Mouse (Mus musculus) gonadal fat pad, adult 2 months (tissue): Measurements from ENCODE around the gene Rgs6. TPM values are rescaled to one million over a fixed set of nuclear protein-coding genes. Genes with fewer than 3 reads are reported as not detected.

Experiments
- DNase-seq: peaks from one replicate; pipeline ENCODE4 v3.0.0-alpha.2; 2012; ENCODE audit warnings: low read depth
- polyA plus RNA-seq: library from polyadenylated mRNA; depleted of rRNA; stranded (reverse); fragments of >200 nt; gene quantifications from 2 replicates; pipeline ENCODE4 v1.2.3, GENCODE M21; 2012

Rgs6 gene
- polyA plus RNA-seq, 1 experiment: 1.1 TPM

GRCm38 (mm10) chr12:83131405-83131804 lies 543.3 kb downstream of the Rgs6 start:
- DNase-seq: no peak

DNA sequence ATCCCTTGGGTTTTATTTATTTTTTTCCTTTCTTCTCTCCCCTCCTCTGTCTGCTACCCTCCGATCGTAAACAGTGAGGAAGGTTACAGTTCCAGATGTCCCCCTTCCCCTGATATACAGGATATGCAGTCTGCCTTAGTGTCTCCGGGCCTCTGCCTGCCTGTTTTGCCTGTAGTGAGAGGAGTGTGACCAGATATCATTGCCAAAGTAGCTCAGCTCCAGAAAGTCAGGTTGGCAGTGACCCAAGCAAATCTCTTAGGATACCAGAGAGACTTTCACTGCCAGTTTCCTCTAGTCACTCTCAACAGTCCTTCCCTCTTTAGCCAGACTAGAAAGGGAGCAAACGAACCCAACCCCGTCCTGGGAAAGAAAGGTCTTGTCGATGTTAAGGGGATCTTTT lies 545.7 kb downstream of the Rgs6 start:
- no peak for DNase-seq

DNA sequence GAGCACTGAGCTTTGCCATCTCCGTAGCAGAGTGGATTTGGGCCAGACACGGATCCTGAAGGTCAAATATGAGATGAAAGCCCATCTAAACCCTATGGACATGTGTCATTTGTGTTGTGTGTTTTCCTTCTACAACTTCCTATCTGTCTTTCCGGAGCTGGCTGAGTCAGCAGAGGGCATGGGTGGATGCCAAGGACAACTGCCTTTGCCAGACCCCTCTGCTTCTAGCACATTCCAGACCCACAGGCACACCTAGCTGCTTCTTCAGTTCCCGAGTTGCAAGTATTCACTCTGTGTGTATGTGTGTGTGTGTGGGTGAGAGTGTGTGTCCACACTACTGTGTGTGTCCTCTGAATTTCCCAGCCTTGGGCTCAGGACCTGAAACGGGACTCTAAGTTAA lies 547.9 kb downstream of the Rgs6 start:
- no peak for DNase-seq

- no peak for DNase-seq
Observed at GRCm38 (mm10) chr12:83136460-83136859, 548.4 kb downstream of the Rgs6 start.

- DNase-seq: no peak
Observed at GRCm38 (mm10) chr12:83137001-83137400, 548.9 kb downstream of the Rgs6 start.

- no peak for DNase-seq
Observed at GRCm38 (mm10) chr12:83141164-83141563, 553.1 kb downstream of the Rgs6 start.

GRCm38 (mm10) chr12:83142507-83142906 lies 554.4 kb downstream of the Rgs6 start:
- no peak for DNase-seq

DNA sequence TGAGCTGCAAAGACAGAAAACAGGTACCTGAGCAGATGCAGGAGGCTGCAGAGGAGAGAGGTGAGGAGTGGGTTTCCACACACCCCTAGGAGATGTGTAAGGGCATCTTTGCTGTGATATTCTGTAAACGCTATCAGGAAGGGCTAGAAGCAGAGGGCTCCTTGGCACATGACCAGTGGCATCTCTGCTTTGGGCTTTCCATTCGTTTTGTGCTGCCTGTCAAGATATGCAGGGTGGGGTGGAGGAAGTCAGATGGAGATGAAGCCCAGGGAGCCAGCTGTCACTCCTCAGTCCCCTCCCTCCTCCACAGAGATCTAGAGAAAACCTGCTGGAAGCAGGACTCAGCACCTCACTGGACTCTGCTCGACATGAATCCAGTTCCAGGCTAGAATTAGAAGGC lies 555.0 kb downstream of the Rgs6 start:
- no peak for DNase-seq

DNA sequence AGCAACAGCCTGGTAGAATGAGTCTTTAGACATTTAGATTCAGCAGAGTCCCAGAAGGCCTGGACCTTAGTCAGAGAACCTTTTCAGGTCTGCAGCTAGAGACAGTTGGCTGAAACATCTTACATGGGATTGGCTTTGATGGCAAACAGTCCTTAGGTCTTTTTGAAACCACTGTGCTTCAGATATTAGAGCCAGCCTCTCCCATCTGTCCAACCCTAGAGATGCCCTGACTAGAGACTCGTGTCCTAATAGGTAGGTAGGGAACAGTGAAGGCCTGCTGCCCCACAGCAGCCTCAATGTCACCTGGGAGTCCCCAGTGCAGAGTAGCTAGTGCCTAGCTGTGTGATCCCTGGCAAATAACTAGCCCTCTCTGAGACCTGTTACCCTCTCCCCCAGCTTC lies 555.5 kb downstream of the Rgs6 start:
- DNase-seq: no peak

DNA sequence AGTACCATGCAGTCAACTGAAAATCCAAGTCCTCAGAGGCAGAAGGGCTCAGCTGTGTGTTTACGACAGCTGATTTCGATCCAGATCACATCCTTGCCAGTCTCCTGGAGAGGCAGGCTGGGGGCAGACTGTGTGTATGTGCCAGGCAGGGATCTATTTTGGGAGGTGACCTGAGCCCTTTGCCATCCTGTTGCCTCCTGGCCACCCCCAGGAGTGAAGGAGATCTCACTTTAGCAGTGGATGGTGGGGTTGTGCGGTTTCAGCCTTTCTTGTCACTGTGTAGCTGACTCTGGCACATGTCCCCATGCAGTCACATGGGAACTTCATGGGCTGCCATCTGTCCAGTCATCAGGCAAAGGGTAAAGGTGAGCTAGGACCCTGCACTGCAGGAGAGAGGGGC lies 557.0 kb downstream of the Rgs6 start:
- no peak for DNase-seq

DNA sequence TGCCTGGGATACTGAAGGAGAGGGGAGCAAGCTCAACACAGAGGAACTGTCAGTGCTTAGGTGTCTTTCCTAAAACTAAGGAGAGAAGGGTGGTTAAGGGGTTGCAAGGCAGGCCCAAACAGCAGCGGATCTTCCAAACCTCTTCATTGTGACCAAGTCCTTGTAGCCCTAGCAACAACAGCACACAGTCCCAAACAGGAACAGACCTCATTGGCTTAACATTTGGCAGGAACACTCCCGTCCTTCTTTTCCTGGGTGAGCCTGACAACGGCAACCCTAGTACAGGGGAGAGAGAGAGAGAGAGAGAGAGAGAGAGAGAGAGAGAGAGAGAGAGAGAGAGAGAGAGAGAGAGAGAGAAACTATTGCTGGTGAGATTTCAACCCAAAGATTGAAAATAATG lies 557.8 kb downstream of the Rgs6 start:
- no peak for DNase-seq

GRCm38 (mm10) chr12:83146917-83147316 lies 558.8 kb downstream of the Rgs6 start:
- no peak for DNase-seq

GRCm38 (mm10) chr12:83150030-83150429 lies 561.9 kb downstream of the Rgs6 start:
- no peak for DNase-seq

GRCm38 (mm10) chr12:83150813-83151212 lies 562.7 kb downstream of the Rgs6 start:
- no peak for DNase-seq

DNA sequence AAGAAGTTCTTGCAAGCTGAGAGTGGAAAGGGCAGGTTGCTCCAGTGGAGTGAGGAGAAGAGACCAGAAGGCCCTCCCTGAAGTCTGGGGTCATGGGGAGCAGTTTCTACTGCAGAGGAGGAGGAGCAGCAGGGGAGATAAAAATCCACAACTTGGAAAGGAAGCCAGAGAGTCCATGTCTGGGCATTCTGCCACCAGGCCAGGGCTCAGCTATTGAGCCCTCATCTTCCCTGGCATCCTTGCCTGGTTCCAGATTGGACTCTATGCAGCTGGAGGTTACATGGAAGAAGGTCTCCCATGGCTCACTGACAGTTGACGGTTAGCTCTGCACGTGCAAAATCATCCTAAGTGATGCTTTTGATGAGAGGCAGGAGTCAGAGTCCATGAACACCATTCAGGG lies 563.4 kb downstream of the Rgs6 start:
- DNase-seq: no peak

DNA sequence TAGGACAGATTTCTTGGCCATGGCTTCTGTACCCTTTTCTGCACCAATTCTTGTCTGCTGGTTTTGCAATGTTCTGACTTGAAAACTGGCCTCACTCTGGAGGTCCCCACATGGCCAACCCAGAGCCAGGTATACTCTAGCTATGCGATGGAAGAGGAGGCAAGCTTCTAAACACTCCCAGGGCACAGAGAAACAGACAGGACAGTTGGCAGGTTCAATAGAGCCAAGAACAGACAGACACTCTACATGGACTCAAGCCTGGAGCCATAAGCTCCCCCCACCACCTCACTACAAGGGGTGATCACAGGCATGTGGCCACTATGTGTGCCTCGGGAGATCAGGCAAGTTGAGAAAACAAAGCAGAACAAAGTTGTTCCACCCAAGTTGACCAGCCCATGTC lies 572.1 kb downstream of the Rgs6 start:
- no peak for DNase-seq

GRCm38 (mm10) chr12:83160700-83161099 lies 572.6 kb downstream of the Rgs6 start:
- DNase-seq: no peak

DNA sequence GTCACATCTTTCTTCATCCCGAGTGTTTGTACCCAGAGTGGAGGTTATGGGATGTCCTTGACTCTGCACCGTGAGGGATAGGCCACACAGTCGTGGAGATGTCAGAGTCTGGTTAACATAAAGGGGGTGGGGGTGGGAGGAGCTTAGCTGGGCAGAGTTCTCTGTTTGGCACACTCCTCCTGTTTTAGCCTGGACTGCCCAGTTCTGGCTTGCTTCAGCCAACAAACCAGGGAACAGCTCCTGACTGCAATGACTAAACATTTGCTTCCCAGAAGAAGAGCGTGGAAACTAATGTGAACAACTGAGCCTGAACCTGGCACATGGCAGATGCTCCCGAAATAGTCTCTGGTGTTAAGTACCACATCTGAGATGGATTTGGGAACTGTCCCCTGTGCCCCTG lies 575.6 kb downstream of the Rgs6 start:
- no peak for DNase-seq

DNA sequence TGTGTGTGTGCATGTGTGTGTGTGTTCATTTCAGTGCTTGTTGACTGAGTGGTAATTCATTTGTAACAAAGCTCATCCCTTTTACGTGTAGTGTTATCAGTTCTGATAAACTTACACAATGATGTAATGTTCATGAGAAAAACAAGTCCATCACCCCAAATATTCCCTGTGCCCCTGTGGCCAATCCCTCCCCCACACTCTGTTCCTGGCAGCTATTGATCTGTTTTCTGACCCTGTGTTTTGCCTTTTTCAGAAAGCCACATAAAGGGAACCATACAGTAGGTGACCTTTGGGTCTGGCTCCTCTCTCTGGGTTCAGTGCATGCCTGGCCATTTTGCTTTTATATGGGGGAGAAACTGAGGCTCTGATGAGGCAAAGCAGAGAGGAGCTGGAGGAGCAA lies 577.0 kb downstream of the Rgs6 start:
- no peak for DNase-seq

DNA sequence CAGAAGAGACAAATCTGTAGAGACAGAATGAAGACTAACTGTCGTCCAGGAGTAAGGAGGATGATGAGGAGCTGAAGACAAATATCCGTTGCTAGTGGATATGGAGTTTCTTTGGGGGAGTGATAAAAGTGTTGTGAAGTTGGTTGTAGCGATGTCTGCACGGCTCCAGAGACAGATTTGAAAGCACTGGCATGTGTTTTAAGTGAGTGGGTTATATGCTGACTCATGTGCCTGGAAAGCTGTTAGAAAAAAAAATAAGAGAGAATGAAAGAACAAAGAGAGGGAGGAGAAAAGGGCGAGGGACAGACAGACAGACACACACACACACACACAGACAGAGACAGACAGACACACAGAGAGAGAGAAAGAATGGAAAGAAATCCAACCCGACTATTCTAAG lies 580.2 kb downstream of the Rgs6 start:
- no peak for DNase-seq

DNA sequence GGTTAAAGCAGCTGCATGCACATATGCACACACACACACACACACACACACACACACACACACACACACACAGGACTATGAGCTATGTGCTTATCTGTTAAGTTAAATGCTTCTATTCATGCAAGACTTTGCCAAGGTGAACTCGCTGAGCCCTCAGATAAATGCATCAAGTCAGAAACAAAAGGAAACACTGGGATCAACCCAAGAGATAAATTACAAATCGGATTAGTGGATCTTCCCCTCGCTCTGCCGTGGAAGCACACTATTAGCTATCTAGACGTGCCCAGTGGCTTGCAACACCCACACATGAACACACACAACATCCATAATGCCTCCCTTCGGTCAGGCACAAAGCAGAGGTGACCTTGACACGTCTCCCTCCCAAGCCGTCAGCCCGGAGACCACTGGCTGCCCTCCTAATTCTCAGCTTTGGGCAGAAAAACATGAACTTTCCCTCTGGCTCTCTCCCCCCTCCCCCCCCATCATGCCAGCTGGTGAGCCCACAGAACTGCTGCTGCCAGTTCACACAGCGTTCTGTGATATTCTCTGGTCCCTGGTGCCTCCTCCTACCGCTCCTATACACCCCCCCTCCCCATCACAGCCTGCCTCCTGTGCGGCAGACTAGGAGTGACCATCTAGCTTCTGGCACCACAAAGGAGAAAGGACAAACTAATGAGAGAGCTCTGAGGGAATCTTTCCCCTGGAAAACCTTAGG lies 581.6 kb downstream of the Rgs6 start:
- DNase-seq: no peak

DNA sequence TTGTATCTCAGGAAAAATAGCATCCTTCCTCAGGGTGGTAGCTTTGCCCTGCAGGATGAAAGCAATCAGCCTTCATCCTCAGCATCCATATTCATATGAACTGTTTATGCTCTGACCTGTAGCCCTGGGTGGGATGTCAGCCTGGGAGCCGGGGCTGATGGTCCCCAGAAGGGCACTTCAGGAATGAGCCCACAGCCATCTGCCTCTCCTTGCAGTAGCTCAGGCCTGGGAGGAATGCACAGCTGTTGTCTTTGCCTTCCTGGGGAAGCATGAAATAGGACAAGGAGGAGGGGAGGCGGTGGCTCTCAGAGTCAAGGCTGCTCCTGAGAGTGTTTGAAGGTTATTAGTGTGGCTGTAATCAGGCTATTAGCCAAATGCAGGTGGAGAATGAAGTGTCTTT lies 590.7 kb downstream of the Rgs6 start:
- no peak for DNase-seq

DNA sequence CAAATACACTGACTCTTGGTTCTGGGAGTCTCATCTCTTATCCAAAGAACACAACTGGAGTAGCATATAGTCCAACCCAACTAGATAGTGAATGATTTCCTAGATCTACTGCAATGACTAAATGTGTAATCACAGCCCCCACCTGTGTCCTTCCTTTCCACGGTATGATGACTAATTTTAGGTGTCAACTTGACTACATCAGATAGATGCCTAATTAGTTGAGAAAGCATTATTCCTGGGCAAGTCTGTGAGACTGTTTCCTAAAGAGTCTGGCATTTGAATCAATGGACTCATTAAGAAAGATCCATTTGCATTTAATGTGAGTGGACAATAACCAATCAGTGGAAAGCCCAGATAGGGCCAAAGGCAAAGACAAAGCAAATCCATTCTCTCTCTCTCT lies 591.8 kb downstream of the Rgs6 start:
- DNase-seq: no peak

DNA sequence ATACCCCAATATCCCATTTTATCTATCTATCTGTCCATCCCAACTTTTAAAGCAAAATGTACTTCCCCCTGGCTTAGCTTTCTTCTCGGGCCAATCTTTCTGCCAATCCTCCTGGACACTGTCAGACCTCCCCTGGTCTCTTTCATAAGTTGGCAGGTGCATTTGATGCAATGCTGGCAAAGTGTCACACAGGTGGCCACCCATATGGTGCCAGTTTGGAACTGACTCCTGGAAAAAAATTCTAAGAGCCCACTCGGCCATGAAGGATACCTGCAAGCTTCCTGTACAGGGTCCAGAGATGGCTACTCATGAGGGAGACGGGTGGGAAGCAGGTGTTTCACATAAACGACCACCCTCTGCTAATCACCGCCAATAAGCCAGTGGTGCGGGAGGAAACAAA lies 592.5 kb downstream of the Rgs6 start:
- no peak for DNase-seq
